Mouse (Mus musculus): Measurements from ENCODE around the gene Exoc7.
A peak's percentile ranks its signal among the peaks of the same experiment; 100 is the strongest.

The Exoc7 gene

GRCm38 (mm10) chr11:116307019-116307725, at the start of gene Exoc7:
Gene Exoc7, minus strand, starts transcription at chr11:116307233.
- DNase-seq (ENCODE audit: low read depth, low spot score): no peak

GRCm38 (mm10) chr11:116354521-116354920, 47.5 kb upstream of the Exoc7 start:
- no peak for DNase-seq (ENCODE audit: low read depth, low spot score)

- DNase-seq (ENCODE audit: low read depth, low spot score): no peak
These were observed 46.5 kb upstream of the Exoc7 start for GRCm38 (mm10) chr11:116353535-116353934.

- no peak for DNase-seq (ENCODE audit: low read depth, low spot score)
These were observed 44.3 kb upstream of the Exoc7 start for GRCm38 (mm10) chr11:116351294-116351693.

- no peak for DNase-seq (ENCODE audit: low read depth, low spot score)
These were observed 40.9 kb upstream of the Exoc7 start for GRCm38 (mm10) chr11:116347955-116348354.

- DNase-seq (ENCODE audit: low read depth, low spot score): no peak
These were observed 40.0 kb upstream of the Exoc7 start for GRCm38 (mm10) chr11:116347012-116347411.

GRCm38 (mm10) chr11:116342069-116342791, 35.2 kb upstream of the Exoc7 start:
- DNase-seq (ENCODE audit: low read depth, low spot score): no peak

GRCm38 (mm10) chr11:116337531-116337930, 30.5 kb upstream of the Exoc7 start:
- no peak for DNase-seq (ENCODE audit: low read depth, low spot score)

- no peak for DNase-seq (ENCODE audit: low read depth, low spot score)
These were observed 30.0 kb upstream of the Exoc7 start for GRCm38 (mm10) chr11:116337000-116337399.

GRCm38 (mm10) chr11:116336393-116336792, 29.4 kb upstream of the Exoc7 start:
- DNase-seq (ENCODE audit: low read depth, low spot score): no peak

- DNase-seq (ENCODE audit: low read depth, low spot score): peak; percentile 96
These were observed 28.4 kb upstream of the Exoc7 start, which contains the start of gene Foxj1 for GRCm38 (mm10) chr11:116335244-116336036. Gene Foxj1, minus strand, starts transcription at chr11:116335399.

GRCm38 (mm10) chr11:116334417-116334782, 27.4 kb upstream of the Exoc7 start:
- no peak for DNase-seq (ENCODE audit: low read depth, low spot score)

GRCm38 (mm10) chr11:116333526-116334416, 26.7 kb upstream of the Exoc7 start:
- no peak for DNase-seq (ENCODE audit: low read depth, low spot score)

- DNase-seq (ENCODE audit: low read depth, low spot score): no peak
These were observed 25.9 kb upstream of the Exoc7 start for GRCm38 (mm10) chr11:116332983-116333270.

GRCm38 (mm10) chr11:116332232-116332982, 25.4 kb upstream of the Exoc7 start:
- DNase-seq (ENCODE audit: low read depth, low spot score): peak; percentile 56

GRCm38 (mm10) chr11:116330211-116330518, 23.1 kb upstream of the Exoc7 start:
- DNase-seq (ENCODE audit: low read depth, low spot score): no peak

- DNase-seq (ENCODE audit: low read depth, low spot score): no peak
These were observed 22.5 kb upstream of the Exoc7 start for GRCm38 (mm10) chr11:116329314-116330210.

- DNase-seq (ENCODE audit: low read depth, low spot score): no peak
These were observed 20.1 kb upstream of the Exoc7 start for GRCm38 (mm10) chr11:116326963-116327603.

All from mesoderm, embryonic 11.5 days (tissue).